Mouse (Mus musculus): ENCODE measurements at regions not wholly inside any gene's neighbourhood (a gene's known extent, or its start where the extent isn't known, plus 50 kb on each side); places are given as distances from the start of the nearest gene placed in this dataset.

DNA sequence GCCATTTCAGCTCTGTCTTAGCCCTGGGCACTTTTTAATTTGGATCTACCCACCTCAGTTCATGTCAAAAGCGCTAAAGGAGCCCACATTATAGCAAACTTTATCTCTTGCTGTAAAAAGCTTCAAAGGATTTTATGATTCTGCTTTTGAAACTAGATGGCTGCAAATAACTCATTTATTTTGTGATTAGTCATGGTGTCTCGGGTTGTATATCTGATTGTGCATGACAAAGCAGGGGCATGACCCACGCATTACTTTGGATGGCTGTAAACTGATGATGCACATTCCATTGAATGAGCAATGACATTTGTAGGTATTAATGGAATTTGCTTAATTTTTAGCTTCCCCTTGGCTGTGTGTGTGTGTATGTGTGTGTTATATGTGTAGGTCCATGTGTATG, 249.4 kb upstream of the Habp2 start:
- Histone ChIP-seq H3K27me3 (ENCODE audit: control insufficient read depth, insufficient read depth, low read length) (no peaks in the 10 kb centered on the region), H3K27ac (ENCODE audit: control insufficient read depth, insufficient read depth, low read length) (no peak overlapping the region), H3K36me3 (ENCODE audit: control insufficient read depth, insufficient read depth, low read length) (no peaks in the 10 kb centered on the region), H3K4me3 (ENCODE audit: control insufficient read depth, insufficient read depth, low read length) (no peak overlapping the region), H3K4me1 (replicated peaks; ENCODE audit: control insufficient read depth, insufficient read depth, low read length) (no peaks in the 10 kb centered on the region)
- DNase-seq = no peak
- TF ChIP-seq CTCF (IDR thresholded peaks at IDR 0.05; ENCODE audit: borderline replicate concordance, control insufficient read depth, extremely low read depth, insufficient read depth, low read length, poor library complexity) (no peak), POLR2A (IDR thresholded peaks at IDR 0.05; ENCODE audit: control insufficient read depth, extremely low read depth, insufficient read depth, low read length, poor library complexity) (no peak)
- 90% methylated on average over 3 of the region's 3 CpGs for whole genome bisulfite sequencing

DNA sequence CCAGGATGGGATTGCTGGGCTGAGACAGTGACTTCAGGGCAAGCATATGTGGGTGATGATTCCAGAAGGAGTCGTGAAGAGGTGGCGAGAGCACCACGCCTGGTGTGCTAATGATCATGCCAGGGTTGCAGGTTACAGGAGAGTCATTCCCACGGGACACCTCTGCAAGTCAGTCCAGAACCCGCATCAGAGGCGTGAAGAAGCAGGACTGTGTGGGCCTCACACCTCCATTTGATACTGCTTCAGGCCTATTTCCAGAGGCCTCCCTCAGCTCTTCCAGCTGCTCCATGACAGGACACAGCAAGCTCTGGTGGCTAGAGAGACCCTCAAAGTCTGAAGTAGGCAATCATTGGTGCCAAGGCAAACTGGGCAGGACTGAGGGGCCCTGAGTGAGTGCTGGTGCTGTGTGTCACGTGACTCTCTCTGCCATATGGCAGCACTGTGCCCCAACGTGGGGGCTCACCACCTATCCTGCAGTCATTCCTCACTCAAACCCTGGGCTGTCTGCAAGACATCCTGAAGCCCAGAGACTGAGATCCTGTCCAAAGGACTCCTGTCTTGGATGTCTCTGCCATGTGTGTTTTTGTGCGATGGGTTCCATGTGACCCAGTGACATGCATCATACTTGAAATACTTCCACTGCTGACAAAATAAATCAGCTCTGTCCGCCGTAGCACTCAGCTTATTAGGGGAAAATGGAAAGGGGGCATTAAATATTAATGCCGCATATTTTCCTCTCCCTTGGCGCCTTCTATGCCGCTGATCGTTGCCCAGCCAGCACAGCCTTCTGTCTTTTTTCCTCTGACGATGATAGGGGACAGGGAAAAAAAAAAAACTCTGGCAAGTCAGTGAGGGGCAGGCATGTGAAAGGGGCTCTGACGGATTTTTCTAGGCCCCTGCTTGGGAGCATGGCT, 247.6 kb upstream of the Habp2 start:
- TF ChIP-seq CTCF (IDR thresholded peaks at IDR 0.05; ENCODE audit: borderline replicate concordance, control insufficient read depth, extremely low read depth, insufficient read depth, low read length, poor library complexity) (no peak), POLR2A (IDR thresholded peaks at IDR 0.05; ENCODE audit: control insufficient read depth, extremely low read depth, insufficient read depth, low read length, poor library complexity) (no peak)
- no peaks in the 10 kb centered on the region for H3K27me3 ChIP-seq (ENCODE audit: control insufficient read depth, insufficient read depth, low read length)
- no peak overlapping the region for H3K4me3 ChIP-seq (ENCODE audit: control insufficient read depth, insufficient read depth, low read length)
- DNase-seq = no peak
- no peaks in the 10 kb centered on the region for H3K36me3 ChIP-seq (ENCODE audit: control insufficient read depth, insufficient read depth, low read length)
- no peaks in the 10 kb centered on the region for H3K4me1 ChIP-seq (replicated peaks; ENCODE audit: control insufficient read depth, insufficient read depth, low read length)
- H3K27ac ChIP-seq (ENCODE audit: control insufficient read depth, insufficient read depth, low read length) = no peak overlapping the region
- WGBS = 93% methylated on average over 17 of the region's 17 CpGs

- 89% methylated on average over 3 of the region's 3 CpGs for WGBS
- no peak for DNase-seq
- H3K4me1 ChIP-seq (replicated peaks; ENCODE audit: control insufficient read depth, insufficient read depth, low read length) = no peaks in the 10 kb centered on the region
- no peaks in the 10 kb centered on the region for H3K27me3 ChIP-seq (ENCODE audit: control insufficient read depth, insufficient read depth, low read length)
- no peaks in the 10 kb centered on the region for H3K36me3 ChIP-seq (ENCODE audit: control insufficient read depth, insufficient read depth, low read length)
- H3K27ac ChIP-seq (ENCODE audit: control insufficient read depth, insufficient read depth, low read length) = no peak overlapping the region
- H3K4me3 ChIP-seq (ENCODE audit: control insufficient read depth, insufficient read depth, low read length) = no peak overlapping the region
- TF ChIP-seq CTCF (IDR thresholded peaks at IDR 0.05; ENCODE audit: borderline replicate concordance, control insufficient read depth, extremely low read depth, insufficient read depth, low read length, poor library complexity) (no peak), POLR2A (IDR thresholded peaks at IDR 0.05; ENCODE audit: control insufficient read depth, extremely low read depth, insufficient read depth, low read length, poor library complexity) (no peak)
Measured at GRCm38 (mm10) chr19:56041930-56042329, 245.0 kb upstream of the Habp2 start.

- no peaks in the 10 kb centered on the region for H3K4me1 ChIP-seq (replicated peaks; ENCODE audit: control insufficient read depth, insufficient read depth, low read length)
- H3K27ac ChIP-seq (ENCODE audit: control insufficient read depth, insufficient read depth, low read length) = no peak overlapping the region
- no peaks in the 10 kb centered on the region for H3K36me3 ChIP-seq (ENCODE audit: control insufficient read depth, insufficient read depth, low read length)
- 93% methylated on average over 16 of the region's 16 CpGs for WGBS
- H3K4me3 ChIP-seq (ENCODE audit: control insufficient read depth, insufficient read depth, low read length) = no peak overlapping the region
- DNase-seq = no peak
- H3K27me3 ChIP-seq (ENCODE audit: control insufficient read depth, insufficient read depth, low read length) = no peaks in the 10 kb centered on the region
- TF ChIP-seq CTCF (IDR thresholded peaks at IDR 0.05; ENCODE audit: borderline replicate concordance, control insufficient read depth, extremely low read depth, insufficient read depth, low read length, poor library complexity) (no peak), POLR2A (IDR thresholded peaks at IDR 0.05; ENCODE audit: control insufficient read depth, extremely low read depth, insufficient read depth, low read length, poor library complexity) (no peak)
Measured at GRCm38 (mm10) chr19:56046784-56047390, 240.1 kb upstream of the Habp2 start.

DNA sequence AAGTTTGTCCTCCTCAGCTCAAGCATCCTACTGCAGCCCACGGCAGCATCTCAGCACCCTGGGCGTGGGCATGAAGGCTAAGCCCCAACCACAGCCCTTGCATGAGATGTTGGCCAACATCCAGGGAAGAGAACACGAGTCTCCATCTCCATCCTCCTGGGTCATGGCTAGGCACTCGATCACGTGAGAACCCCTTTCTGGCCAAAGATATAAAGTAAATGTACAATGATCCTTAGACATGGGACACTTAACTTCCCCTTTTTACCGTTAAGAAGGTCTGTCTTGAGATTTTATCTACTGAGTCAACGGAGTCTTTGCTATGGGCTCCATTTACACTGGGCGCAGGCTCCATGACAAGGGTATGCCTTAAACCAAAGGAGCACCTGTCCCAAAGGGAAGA, 232.8 kb upstream of the Habp2 start:
- 40% methylated on average over 8 of the region's 8 CpGs for WGBS
- no peaks in the 10 kb centered on the region for H3K4me1 ChIP-seq (replicated peaks; ENCODE audit: control insufficient read depth, insufficient read depth, low read length)
- H3K36me3 ChIP-seq (ENCODE audit: control insufficient read depth, insufficient read depth, low read length) = no peaks in the 10 kb centered on the region
- no peak overlapping the region for H3K27ac ChIP-seq (ENCODE audit: control insufficient read depth, insufficient read depth, low read length)
- no peak for DNase-seq
- no peak overlapping the region for H3K4me3 ChIP-seq (ENCODE audit: control insufficient read depth, insufficient read depth, low read length)
- no peaks in the 10 kb centered on the region for H3K27me3 ChIP-seq (ENCODE audit: control insufficient read depth, insufficient read depth, low read length)
- TF ChIP-seq POLR2A (IDR thresholded peaks at IDR 0.05; ENCODE audit: control insufficient read depth, extremely low read depth, insufficient read depth, low read length, poor library complexity) = no peak
- no peak for TF ChIP-seq CTCF (IDR thresholded peaks at IDR 0.05; ENCODE audit: borderline replicate concordance, control insufficient read depth, extremely low read depth, insufficient read depth, low read length, poor library complexity)

GRCm38 (mm10) chr19:56056397-56056796, 230.5 kb upstream of the Habp2 start:
- TF ChIP-seq CTCF (IDR thresholded peaks at IDR 0.05; ENCODE audit: borderline replicate concordance, control insufficient read depth, extremely low read depth, insufficient read depth, low read length, poor library complexity) = no peak
- no peak for TF ChIP-seq POLR2A (IDR thresholded peaks at IDR 0.05; ENCODE audit: control insufficient read depth, extremely low read depth, insufficient read depth, low read length, poor library complexity)
- no peaks in the 10 kb centered on the region for H3K4me1 ChIP-seq (replicated peaks; ENCODE audit: control insufficient read depth, insufficient read depth, low read length)
- no peak overlapping the region for H3K4me3 ChIP-seq (ENCODE audit: control insufficient read depth, insufficient read depth, low read length)
- DNase-seq = no peak
- no peak overlapping the region for H3K27ac ChIP-seq (ENCODE audit: control insufficient read depth, insufficient read depth, low read length)
- no peaks in the 10 kb centered on the region for H3K27me3 ChIP-seq (ENCODE audit: control insufficient read depth, insufficient read depth, low read length)
- 89% methylated on average over 6 of the region's 6 CpGs for WGBS
- no peaks in the 10 kb centered on the region for H3K36me3 ChIP-seq (ENCODE audit: control insufficient read depth, insufficient read depth, low read length)
